Mouse (Mus musculus): Measurements from ENCODE around the gene Ifnlr1. TPM values are rescaled to one million over a fixed set of nuclear protein-coding genes. Genes with fewer than 3 reads are reported as not detected.
A peak's percentile ranks its signal among the peaks of the same experiment; 100 is the strongest.
"Not testable (repeated sequence)": the region's sequence is repeated elsewhere in the genome, so short reads cannot be mapped to it uniquely, and the experiment has no call there.

Gene Ifnlr1
- total RNA-seq (2021) = under 1 TPM in 1 of 2 experiments, not detected in 1; 0.45 TPM
- 0.04 and 0.08 TPM in 2 replicates for polyA plus RNA-seq (2012; rRNA removed)
- long read RNA-seq, partial matches to known transcripts = 0 of 1 reads
- long read RNA-seq, other reads (novel, unspliced or antisense) = 1 of 1 reads

- DNase-seq = peak; percentile 59
Measured at GRCm38 (mm10) chr4:135685906-135686567, at the start of gene Ifnlr1. Gene Ifnlr1, plus strand, starts transcription at chr4:135686287.

DNA sequence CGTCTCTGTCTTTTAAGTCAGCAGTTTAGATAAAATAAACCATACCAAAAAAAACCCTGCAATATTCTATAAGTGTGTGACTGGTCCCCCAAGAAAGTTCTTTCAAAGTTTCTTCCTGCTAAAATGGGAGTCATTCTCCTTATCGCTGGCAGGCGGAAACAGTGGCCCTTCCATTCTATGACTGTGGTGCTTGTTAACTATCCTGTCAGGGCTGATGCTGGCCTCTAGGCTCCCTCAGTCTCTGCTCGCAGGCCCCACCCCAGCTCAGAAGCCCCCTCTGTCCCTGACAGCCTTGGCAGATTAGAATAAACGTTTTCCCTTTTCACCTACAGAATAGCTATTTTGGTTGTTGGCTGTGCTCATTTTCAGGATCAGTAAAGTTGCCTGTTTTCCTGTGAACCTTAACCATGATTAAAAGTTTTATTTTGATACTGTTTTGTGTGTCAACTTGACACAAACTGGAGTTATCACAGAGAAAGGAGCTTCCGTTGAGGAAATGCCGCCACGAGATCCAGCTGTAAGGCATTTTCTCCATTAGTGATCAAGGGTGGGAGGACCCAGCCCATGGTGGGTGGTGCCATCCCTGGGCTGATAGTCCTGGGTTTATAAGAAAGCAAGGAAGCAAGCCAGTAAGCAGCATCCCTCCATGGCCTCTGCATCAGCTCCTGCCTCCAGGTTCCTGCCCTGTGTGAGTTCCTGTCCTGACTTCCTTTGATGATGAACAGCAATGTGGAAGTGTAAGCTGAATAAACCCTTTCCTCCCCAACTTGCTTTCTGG lies 44.6 kb upstream of the Ifnlr1 start:
- DNase-seq = not testable (repeated sequence)

DNA sequence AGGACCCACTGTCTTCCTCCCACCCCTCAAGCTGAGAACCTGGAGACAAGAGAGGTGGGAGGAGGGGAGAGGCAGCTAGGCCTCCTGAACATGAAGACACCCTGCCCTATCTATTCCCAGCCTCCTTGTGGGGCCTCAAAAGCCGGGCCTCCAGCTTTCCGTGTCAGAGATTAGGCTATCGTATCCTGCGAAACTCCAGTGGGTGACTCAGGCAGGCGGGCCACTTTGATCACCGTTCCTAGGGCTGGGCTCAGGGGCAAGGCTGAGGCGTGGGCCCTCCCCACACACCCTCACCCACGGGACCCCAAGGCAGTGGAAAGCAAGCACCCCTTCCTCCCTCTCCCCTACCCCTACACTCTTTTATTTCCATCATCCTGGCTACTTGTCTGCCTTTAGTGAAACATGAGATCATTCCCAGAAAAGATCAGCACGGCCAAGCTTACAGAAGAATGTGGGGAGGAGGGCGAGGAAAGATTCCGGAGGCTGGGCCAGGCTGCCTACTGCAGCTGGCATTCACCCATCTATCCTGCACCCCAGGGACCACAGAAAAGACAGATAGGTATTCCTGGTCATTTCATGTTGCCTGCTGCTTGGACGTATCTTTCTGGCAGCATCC lies 41.0 kb upstream of the Ifnlr1 start:
- DNase-seq = no peak

DNA sequence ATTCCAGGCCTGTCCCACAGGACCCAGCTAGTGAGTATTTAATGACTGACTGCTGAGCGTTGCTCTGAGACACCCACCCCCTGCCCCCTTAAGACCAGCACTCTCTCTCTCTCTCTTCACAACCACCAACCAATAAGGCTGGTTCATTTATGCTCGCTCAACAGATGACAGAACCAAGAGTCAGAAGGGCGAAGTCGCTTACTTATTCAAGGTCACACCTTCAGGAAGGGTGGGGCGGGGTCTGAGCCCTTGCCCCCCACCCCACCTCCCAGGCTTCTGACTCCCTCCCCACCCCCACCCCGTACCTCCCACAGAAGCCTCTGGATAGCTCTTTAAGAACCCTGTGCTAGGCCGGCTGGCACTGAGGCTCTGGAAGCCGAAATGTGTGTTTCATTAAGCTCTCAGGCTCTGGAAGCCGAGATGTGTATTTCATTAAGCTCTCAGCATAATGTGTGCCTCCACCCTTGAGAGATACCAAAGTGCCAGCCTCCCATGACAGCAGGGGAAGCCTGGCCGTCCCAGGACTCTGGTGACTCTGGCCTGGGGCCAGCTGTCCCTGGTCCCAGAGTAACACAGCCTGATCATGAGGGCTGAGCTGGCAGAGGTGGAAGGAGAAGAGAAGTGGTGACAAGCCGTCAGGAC lies 33.0 kb upstream of the Ifnlr1 start:
- DNase-seq = peak; percentile 41

- DNase-seq = no peak
Measured at GRCm38 (mm10) chr4:135653956-135654355, 32.1 kb upstream of the Ifnlr1 start.

DNA sequence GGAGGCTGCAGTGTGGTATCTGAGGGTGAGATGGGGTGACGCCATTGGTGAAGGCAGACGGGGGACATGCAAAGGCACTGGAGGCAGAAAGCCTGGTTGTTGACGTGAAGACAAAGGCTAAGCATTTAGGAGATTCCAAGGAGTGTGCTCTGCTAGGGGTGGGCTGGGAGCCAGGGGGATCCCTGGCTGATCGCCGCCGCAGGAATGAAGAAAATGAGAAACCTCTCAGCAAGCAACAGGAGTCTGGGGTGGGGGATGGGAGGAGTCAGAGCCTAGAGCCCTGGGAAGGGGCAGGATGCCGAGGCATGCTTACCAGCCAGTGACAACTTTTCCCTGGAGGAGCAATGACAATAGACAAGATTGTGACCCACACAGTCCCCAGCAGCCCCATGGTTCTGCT lies 30.6 kb upstream of the Ifnlr1 start:
- no peak for DNase-seq

GRCm38 (mm10) chr4:135656094-135656589 lies 29.9 kb upstream of the Ifnlr1 start:
- DNase-seq = no peak

- peak; percentile 42 for DNase-seq
Measured at GRCm38 (mm10) chr4:135658484-135658883, 27.6 kb upstream of the Ifnlr1 start.

DNA sequence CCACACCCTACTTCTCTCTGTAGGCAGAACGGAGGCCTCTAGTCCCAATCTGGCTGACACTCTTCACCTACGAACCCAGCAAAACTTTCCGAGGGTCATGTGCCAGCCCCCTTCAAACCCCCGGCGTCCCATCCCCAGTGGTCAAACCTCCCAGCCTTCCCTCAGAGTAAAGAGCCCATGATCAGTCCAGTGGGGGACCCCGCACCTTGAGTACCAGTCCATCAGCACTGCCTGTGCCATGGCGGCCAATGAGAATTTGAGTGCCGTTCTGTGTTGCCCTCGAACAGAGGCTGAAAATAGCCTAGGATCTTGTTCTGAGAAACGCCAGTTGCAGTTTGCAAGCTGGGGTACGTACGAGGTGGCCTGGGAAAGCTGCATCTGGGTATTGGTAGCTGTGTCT lies 27.2 kb upstream of the Ifnlr1 start:
- DNase-seq = no peak

- DNase-seq = peak; percentile 27
Measured at GRCm38 (mm10) chr4:135661082-135661809, 24.8 kb upstream of the Ifnlr1 start.

DNA sequence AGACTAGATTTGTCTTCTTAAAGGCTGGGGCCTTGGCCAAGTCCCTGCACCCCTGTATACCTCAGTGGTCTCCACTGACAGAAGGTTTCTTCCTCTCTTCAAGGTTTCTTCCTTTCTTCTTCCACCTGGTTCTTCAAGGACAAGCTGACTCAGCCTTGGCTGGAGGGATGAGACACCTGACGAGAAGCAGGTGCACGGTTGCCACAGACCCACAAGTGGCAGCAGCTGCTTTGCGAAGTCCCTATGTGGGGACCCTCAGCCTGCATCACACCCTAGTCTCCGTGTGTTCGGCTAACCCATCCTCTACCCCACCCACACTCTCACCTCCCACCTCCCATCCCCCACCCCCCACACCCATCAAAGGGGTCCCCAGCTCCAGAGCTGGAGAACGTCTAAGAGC lies 24.1 kb upstream of the Ifnlr1 start:
- DNase-seq = no peak

GRCm38 (mm10) chr4:135664656-135665055 lies 21.4 kb upstream of the Ifnlr1 start:
- DNase-seq = no peak

GRCm38 (mm10) chr4:135666192-135666975 lies 19.7 kb upstream of the Ifnlr1 start:
- DNase-seq = peak; percentile 14

GRCm38 (mm10) chr4:135667266-135667844 lies 18.7 kb upstream of the Ifnlr1 start:
- DNase-seq = peak; percentile 29

DNA sequence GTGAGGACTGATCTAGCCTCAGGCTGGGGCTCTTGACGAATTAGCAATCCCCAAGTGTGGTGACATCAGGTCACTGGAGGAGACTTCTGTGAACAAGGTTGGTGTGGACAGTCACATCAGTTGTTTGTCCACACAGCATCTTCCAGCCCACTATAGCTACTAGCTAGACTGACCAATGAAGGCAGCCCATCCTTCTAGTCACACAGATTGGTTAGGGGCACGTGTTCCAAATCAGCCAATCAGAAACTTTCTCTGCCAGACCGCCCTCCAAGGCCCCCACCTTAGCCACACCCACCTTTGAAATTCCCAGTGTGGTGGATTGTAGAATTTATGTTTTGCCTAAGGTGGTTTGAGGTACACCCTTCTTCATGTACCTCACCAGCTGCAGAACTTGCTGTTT lies 12.6 kb upstream of the Ifnlr1 start:
- no peak for DNase-seq

DNA sequence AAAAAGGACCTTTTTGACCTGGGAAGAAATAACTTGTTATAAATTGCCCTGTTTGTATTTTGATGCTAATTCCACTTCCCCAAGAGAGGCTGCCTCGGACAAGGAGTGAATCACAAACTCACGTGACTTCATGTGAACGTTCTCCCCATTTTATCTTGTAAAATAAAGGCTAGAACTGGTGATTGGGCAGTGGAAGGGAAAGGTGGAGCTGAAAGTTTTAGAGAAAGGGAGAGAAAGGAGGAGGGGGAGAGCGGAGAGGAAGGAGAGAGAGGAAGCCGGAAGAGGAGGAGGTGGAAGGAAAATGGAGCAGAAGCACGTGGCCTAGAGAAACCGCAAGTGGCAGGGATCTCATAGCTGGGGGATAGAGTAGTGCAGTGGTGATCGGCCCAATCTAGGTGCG lies 11.1 kb upstream of the Ifnlr1 start:
- no peak for DNase-seq

DNA sequence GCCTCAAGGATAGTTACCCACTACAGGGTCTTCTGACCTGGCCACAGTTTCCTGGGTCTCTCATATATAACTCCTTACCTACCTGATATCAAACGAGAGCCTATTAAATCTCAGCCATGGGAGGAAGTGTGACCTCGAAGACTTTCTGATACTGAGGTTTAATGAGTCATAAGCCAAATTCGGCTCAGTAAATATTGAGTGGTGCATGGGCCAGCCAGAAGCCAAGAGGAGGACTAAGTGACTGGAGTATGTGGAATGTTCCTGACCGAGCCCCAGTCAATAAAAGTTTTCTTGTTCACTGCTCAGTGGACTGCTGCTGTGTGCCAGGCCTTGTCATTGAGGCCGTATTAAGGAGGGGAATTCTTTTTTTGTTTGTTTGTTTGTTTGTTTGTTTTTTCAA lies 9.6 kb upstream of the Ifnlr1 start:
- DNase-seq = peak; percentile 13

GRCm38 (mm10) chr4:135679316-135679715 lies 6.8 kb upstream of the Ifnlr1 start:
- no peak for DNase-seq

DNA sequence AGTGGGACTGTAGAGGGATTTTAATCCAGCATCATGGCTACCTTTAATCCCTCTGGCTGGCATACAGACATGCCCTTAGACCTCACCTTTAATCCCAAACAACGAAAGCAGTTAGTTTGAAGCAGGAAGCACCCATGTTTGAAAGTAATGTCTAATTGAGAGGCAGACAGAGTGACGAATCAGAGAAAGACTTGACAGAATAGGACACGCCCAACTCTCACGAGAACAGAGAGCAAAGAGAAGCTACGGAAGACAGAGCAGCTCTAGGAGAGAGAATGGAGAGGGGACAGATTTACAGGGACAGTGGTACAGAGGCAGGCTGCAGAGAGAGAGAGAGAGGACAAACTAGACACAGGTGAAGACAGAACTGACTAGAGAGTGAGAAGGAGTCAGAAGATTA lies 4.3 kb upstream of the Ifnlr1 start:
- DNase-seq = no peak

DNA sequence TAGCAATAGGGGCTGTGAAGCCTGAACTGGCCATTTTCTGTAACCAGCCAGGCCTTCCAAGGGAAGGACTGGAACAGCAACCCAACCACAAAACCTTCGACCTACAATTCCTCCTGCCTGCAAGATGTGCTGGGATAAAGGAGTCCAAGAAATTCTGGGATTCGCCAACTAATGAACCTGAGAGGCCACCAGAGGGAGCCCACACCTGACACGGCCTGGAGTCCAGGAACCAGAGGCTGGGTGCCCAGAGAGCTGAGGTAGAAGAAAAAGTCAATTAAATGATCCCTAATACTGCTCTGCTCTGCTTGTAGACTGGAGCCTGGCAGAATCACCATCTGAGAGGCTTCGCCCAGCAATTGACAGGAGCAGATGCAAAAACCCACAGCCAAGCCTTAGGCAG lies 2.5 kb upstream of the Ifnlr1 start:
- DNase-seq = peak; percentile 36
